Mouse (Mus musculus): ENCODE results near the gene Ciart. TPM values are rescaled to one million over a fixed set of nuclear protein-coding genes. Genes with fewer than 3 reads are reported as not detected.
A peak's percentile ranks its signal among the peaks of the same experiment; 100 is the strongest.
"Not testable (repeated sequence)": the region's sequence is repeated elsewhere in the genome, so short reads cannot be mapped to it uniquely, and the experiment has no call there.

Gene Ciart
- total RNA-seq (2014; fragmentation: Nextera tagmentation) (2.6 and 4.6 TPM in 2 replicates), total RNA-seq (2017) (0.90 and 4.0 TPM in 2 replicates)

GRCm38 (mm10) chr3:95881979-95882815 lies at the start of gene Ciart:
Ciart (minus strand) TSS chr3:95882251.
- peak; percentile 95 for ATAC-seq (replicated peaks; ENCODE audit: poor library complexity, severe bottlenecking)

- ATAC-seq (replicated peaks; ENCODE audit: poor library complexity, severe bottlenecking): no peak
These were observed 49.4 kb upstream of the Ciart start for GRCm38 (mm10) chr3:95931471-95931870.

GRCm38 (mm10) chr3:95930471-95930789 lies 48.4 kb upstream of the Ciart start:
- ATAC-seq (replicated peaks; ENCODE audit: poor library complexity, severe bottlenecking): no peak

GRCm38 (mm10) chr3:95929581-95930470 lies 47.8 kb upstream of the Ciart start:
- ATAC-seq (replicated peaks; ENCODE audit: poor library complexity, severe bottlenecking): peak; percentile 25

- ATAC-seq (replicated peaks; ENCODE audit: poor library complexity, severe bottlenecking): peak; percentile 95
These were observed 46.8 kb upstream of the Ciart start, which contains the start of gene Anp32e for GRCm38 (mm10) chr3:95928658-95929503. Anp32e (plus strand) TSS chr3:95929246.

GRCm38 (mm10) chr3:95928261-95928657 lies 46.2 kb upstream of the Ciart start:
- no peak for ATAC-seq (replicated peaks; ENCODE audit: poor library complexity, severe bottlenecking)

- ATAC-seq (replicated peaks; ENCODE audit: poor library complexity, severe bottlenecking): 0 out of 2 replicates have a peak, but pooled peaks have one; percentile 2
These were observed 43.0 kb upstream of the Ciart start for GRCm38 (mm10) chr3:95925087-95925486.

GRCm38 (mm10) chr3:95924185-95924584 lies 42.1 kb upstream of the Ciart start:
- no peak for ATAC-seq (replicated peaks; ENCODE audit: poor library complexity, severe bottlenecking)

GRCm38 (mm10) chr3:95923429-95923828 lies 41.4 kb upstream of the Ciart start:
- ATAC-seq (replicated peaks; ENCODE audit: poor library complexity, severe bottlenecking): not testable (repeated sequence)

- ATAC-seq (replicated peaks; ENCODE audit: poor library complexity, severe bottlenecking): not testable (repeated sequence)
These were observed 38.5 kb upstream of the Ciart start for GRCm38 (mm10) chr3:95920532-95920931.

- peak; percentile 74 for ATAC-seq (replicated peaks; ENCODE audit: poor library complexity, severe bottlenecking)
These were observed 34.7 kb upstream of the Ciart start for GRCm38 (mm10) chr3:95916760-95917159.

- ATAC-seq (replicated peaks; ENCODE audit: poor library complexity, severe bottlenecking): no peak
These were observed 32.7 kb upstream of the Ciart start for GRCm38 (mm10) chr3:95914706-95915105.

- no peak for ATAC-seq (replicated peaks; ENCODE audit: poor library complexity, severe bottlenecking)
These were observed 25.6 kb upstream of the Ciart start for GRCm38 (mm10) chr3:95907613-95908012.

- 0 out of 2 replicates have a peak, but pooled peaks have one; percentile 50 for ATAC-seq (replicated peaks; ENCODE audit: poor library complexity, severe bottlenecking)
These were observed 24.8 kb upstream of the Ciart start for GRCm38 (mm10) chr3:95906860-95907259.

- peak; percentile 52 for ATAC-seq (replicated peaks; ENCODE audit: poor library complexity, severe bottlenecking)
These were observed 24.0 kb upstream of the Ciart start for GRCm38 (mm10) chr3:95905940-95906492.

GRCm38 (mm10) chr3:95905146-95905939 lies 23.3 kb upstream of the Ciart start:
- peak; percentile 22; the same call in 1 of the 2 replicates for ATAC-seq (replicated peaks; ENCODE audit: poor library complexity, severe bottlenecking)

GRCm38 (mm10) chr3:95904568-95904967 lies 22.5 kb upstream of the Ciart start, which contains the start of gene Car14:
Car14 (minus strand) TSS chr3:95904691.
- no peak for ATAC-seq (replicated peaks; ENCODE audit: poor library complexity, severe bottlenecking)

GRCm38 (mm10) chr3:95903753-95904502 lies 21.9 kb upstream of the Ciart start:
- no peak for ATAC-seq (replicated peaks; ENCODE audit: poor library complexity, severe bottlenecking)
